Mouse (Mus musculus) midbrain, embryonic 15.5 days (tissue): ENCODE measurements around the gene Slc4a3. TPM values are rescaled to one million over a fixed set of nuclear protein-coding genes. Genes with fewer than 3 reads are reported as not detected.

Experiments used
- ATAC-seq: fragments of 200-750 bp; cut with Nextera tagmentation; replicated peaks from 2 replicates; pipeline ENCODE4 v1.8.0; 2017; ENCODE audit warnings: moderate TSS enrichment
- H3K27ac ChIP-seq: fragments of 300-500 bp; sonication (generic); 2 replicates; pipeline ENCODE4 v1.5.1; 2015; ENCODE audit warnings: mild to moderate bottlenecking, inconsistent platforms
- H3K27me3 ChIP-seq: fragments of 300-500 bp; sonication (generic); replicated peaks from 2 replicates; pipeline ENCODE4 v1.6.1; 2015; ENCODE audit warnings: inconsistent platforms
- H3K36me3 ChIP-seq: fragments of 300-500 bp; sonication (generic); replicated peaks from 2 replicates; pipeline ENCODE4 v1.6.1; 2015; ENCODE audit warnings: inconsistent platforms
- H3K4me1 ChIP-seq: fragments of 300-500 bp; sonication (generic); 2 replicates; pipeline ENCODE4 v1.6.1; 2015; ENCODE audit warnings: inconsistent platforms
- H3K4me2 ChIP-seq: fragments of 300-500 bp; sonication (generic); 2 replicates; pipeline ENCODE4 v1.6.1; 2015; ENCODE audit warnings: inconsistent platforms, mild to moderate bottlenecking, moderate library complexity
- H3K4me3 ChIP-seq: fragments of 300-500 bp; sonication (generic); 2 replicates; pipeline ENCODE4 v1.5.1; 2015; ENCODE audit warnings: mild to moderate bottlenecking, inconsistent platforms
- H3K9ac ChIP-seq: fragments of 300-500 bp; sonication (generic); 2 replicates; pipeline ENCODE4 v1.6.1; 2015; ENCODE audit warnings: mild to moderate bottlenecking, inconsistent platforms
- H3K9me3 ChIP-seq: fragments of 300-500 bp; sonication (generic); 2 replicates; pipeline ENCODE4 v1.6.1; 2016; ENCODE audit warnings: inconsistent platforms
- WGBS: fragments of 180-500 bp; shearing (Covaris S2); methylation state at CpG from one replicate; pipeline ENCODE4 v1.1.7; 2015; ENCODE audit warnings: mixed read lengths; 5-methylcytosine and 5-hydroxymethylcytosine counted together
- polyA plus RNA-seq: library from polyadenylated mRNA; unstranded; fragments of >200 nt; fragmentation: Nextera tagmentation; extraction: Ambion mirVana; gene quantifications from 2 replicates; pipeline ENCODE4 v1.2.1, GENCODE M21; 2015

Slc4a3 gene
- polyA plus RNA-seq, 1 experiment from 2014 or later = 79.6 TPM

GRCm38 (mm10) chr1:75570403-75570802 lies 24.3 kb downstream of the Slc4a3 start:
- no peaks in the 10 kb centered on the region for H3K27me3 ChIP-seq
- H3K4me1 ChIP-seq = no peaks in the 10 kb centered on the region
- no peak overlapping the region for H3K4me2 ChIP-seq
- no peak for ATAC-seq
- H3K9me3 ChIP-seq = no peaks in the 10 kb centered on the region
- H3K27ac ChIP-seq = no peak overlapping the region
- no peak overlapping the region for H3K4me3 ChIP-seq
- H3K36me3 ChIP-seq = no peaks in the 10 kb centered on the region
- no peak overlapping the region for H3K9ac ChIP-seq
- WGBS = 59% methylated on average over 6 of the region's 6 CpGs

DNA sequence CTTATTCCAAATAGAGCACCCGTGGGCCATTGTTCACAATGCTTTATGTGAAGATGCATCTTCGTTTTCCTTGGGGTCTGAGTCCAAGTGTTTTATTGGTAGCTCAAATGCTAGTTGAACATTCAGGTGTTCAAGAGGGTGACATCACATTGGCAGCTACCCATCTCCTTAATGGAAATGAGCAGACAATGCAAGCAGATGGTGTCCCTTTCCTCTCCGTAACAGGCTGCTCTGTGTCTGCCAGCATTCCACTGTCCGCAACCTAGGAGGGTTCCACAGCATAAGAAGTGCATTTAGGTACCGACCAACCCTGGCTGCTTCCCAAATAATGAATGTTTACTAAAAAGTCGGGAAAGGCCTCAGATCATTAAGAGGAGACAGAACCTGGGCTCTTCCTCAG lies 26.7 kb downstream of the Slc4a3 start:
- Histone ChIP-seq H3K9ac (no peak overlapping the region), H3K4me3 (no peak overlapping the region), H3K9me3 (no peaks in the 10 kb centered on the region), H3K27me3 (no peaks in the 10 kb centered on the region), H3K36me3 (no peaks in the 10 kb centered on the region), H3K4me2 (no peak overlapping the region), H3K27ac (no peak overlapping the region), H3K4me1 (no peaks in the 10 kb centered on the region)
- 81% methylated on average over 6 of the region's 6 CpGs for WGBS
- ATAC-seq = no peak

GRCm38 (mm10) chr1:75573715-75574114 lies 27.6 kb downstream of the Slc4a3 start:
- Histone ChIP-seq H3K9ac (no peak overlapping the region), H3K27ac (no peak overlapping the region), H3K4me2 (no peak overlapping the region), H3K4me3 (no peak overlapping the region), H3K4me1 (no peaks in the 10 kb centered on the region), H3K36me3 (no peaks in the 10 kb centered on the region), H3K27me3 (no peaks in the 10 kb centered on the region), H3K9me3 (no peaks in the 10 kb centered on the region)
- WGBS = 73% methylated on average over 7 of the region's 7 CpGs
- no peak for ATAC-seq

GRCm38 (mm10) chr1:75574476-75575310 lies 28.6 kb downstream of the Slc4a3 start:
- Histone ChIP-seq H3K9ac (no peak overlapping the region), H3K27me3 (no peaks in the 10 kb centered on the region), H3K4me1 (no peaks in the 10 kb centered on the region), H3K9me3 (no peaks in the 10 kb centered on the region), H3K36me3 (no peaks in the 10 kb centered on the region), H3K27ac (no peak overlapping the region), H3K4me3 (no peak overlapping the region), H3K4me2 (no peak overlapping the region)
- 74% methylated on average over 17 of the region's 17 CpGs for WGBS
- no peak for ATAC-seq

DNA sequence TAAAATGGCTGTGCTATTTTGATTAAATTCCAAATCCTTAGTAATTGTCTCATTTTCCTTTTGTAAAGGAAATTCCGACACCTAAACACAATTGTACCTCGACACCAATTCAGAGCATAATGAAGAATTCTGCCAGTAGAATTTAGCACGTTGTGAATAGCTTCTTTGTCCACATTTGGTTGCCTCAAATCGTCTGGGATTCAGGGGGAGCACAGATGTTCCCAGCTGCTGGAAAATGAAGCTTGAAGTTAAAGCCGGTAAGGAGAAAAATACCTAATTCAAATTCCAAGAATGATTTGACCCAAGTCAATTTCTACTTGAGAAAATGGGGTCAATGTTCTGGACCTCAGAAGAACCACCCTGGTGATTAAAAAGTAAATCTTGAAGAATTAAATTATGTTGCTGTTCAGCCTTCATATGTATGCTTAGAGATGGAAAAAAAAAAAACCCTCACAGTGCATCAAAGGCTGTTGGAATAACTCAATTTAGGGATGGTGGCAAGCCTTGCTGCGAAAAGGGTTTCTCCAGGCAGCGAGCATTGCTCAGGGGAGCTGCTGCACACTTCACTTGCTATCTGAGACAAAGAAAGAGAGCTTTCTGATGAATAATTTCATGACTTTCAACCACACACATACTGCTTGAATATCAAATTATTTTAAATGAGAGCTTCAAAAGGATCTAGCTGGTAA lies 36.0 kb downstream of the Slc4a3 start:
- WGBS = 11% methylated on average over 7 of the region's 7 CpGs
- Histone ChIP-seq H3K36me3 (no peaks in the 10 kb centered on the region), H3K27ac (peak overlapping the region; percentile 87), H3K4me2 (no peak overlapping the region), H3K4me3 (no peak overlapping the region), H3K4me1 (peaks cover 10% of the 10 kb centered on the region; the same call in 1 of the 2 replicates), H3K27me3 (no peaks in the 10 kb centered on the region), H3K9me3 (no peaks in the 10 kb centered on the region), H3K9ac (no peak overlapping the region)
- peak; percentile 69 for ATAC-seq

DNA sequence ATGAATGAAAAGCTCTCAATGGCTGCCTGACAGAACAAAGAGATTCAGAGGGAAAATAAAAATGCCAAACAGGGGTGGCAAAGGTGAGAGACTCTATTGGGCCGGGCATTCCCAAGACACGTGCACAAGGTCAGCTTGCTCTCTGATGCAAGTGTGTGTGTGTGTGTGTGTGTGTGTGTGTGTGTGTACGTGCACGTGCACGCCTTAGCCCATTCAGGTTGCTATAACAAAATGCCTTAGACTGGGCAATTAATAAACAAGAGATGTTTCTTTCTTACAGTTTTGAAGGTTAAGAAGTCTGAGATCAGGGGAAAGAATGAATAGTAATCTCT lies 36.5 kb downstream of the Slc4a3 start:
- WGBS = 51% methylated on average over 5 of the region's 5 CpGs
- Histone ChIP-seq H3K27ac (peak overlapping the region; percentile 87), H3K9me3 (no peaks in the 10 kb centered on the region), H3K4me1 (peaks cover 10% of the 10 kb centered on the region; the same call in 1 of the 2 replicates), H3K9ac (no peak overlapping the region), H3K36me3 (no peaks in the 10 kb centered on the region), H3K4me2 (no peak overlapping the region), H3K27me3 (no peaks in the 10 kb centered on the region), H3K4me3 (no peak overlapping the region)
- peak; percentile 67 for ATAC-seq

DNA sequence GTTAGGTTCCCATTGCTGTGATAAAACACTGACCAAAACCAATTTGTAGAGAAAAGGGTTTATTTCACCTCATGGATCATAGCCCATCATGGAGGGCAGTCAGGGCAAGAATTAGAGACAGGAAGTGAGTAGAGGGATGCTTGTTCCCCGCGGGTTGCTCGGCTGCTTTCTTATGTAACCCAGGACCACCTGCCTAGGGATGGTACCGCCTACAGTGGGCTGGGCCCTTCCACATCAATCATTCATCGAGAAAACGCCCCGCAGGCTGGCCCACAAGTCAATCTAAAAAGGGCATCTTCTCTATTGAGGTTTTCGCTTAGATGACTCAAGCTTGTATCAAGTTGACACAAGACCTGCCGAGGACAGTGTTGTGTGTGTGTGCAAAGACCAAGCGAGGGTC lies 37.0 kb downstream of the Slc4a3 start:
- Histone ChIP-seq H3K27ac (peak overlapping the region; percentile 87), H3K4me1 (peaks cover 10% of the 10 kb centered on the region; the same call in 1 of the 2 replicates), H3K4me3 (no peak overlapping the region), H3K9ac (no peak overlapping the region), H3K27me3 (no peaks in the 10 kb centered on the region), H3K4me2 (no peak overlapping the region), H3K9me3 (no peaks in the 10 kb centered on the region), H3K36me3 (no peaks in the 10 kb centered on the region)
- WGBS = 79% methylated on average over 10 of the region's 10 CpGs
- ATAC-seq = no peak

- Histone ChIP-seq H3K27me3 (no peaks in the 10 kb centered on the region), H3K9ac (no peak overlapping the region), H3K9me3 (no peaks in the 10 kb centered on the region), H3K4me2 (no peak overlapping the region), H3K36me3 (no peaks in the 10 kb centered on the region), H3K4me1 (0 out of 2 replicates have a peak, but pooled peaks cover 6% of the 10 kb centered on the region), H3K4me3 (no peak overlapping the region), H3K27ac (no peak overlapping the region)
- WGBS = 95% methylated on average over 3 of the region's 3 CpGs
- no peak for ATAC-seq
Observed at GRCm38 (mm10) chr1:75586791-75587190, 40.7 kb downstream of the Slc4a3 start.

DNA sequence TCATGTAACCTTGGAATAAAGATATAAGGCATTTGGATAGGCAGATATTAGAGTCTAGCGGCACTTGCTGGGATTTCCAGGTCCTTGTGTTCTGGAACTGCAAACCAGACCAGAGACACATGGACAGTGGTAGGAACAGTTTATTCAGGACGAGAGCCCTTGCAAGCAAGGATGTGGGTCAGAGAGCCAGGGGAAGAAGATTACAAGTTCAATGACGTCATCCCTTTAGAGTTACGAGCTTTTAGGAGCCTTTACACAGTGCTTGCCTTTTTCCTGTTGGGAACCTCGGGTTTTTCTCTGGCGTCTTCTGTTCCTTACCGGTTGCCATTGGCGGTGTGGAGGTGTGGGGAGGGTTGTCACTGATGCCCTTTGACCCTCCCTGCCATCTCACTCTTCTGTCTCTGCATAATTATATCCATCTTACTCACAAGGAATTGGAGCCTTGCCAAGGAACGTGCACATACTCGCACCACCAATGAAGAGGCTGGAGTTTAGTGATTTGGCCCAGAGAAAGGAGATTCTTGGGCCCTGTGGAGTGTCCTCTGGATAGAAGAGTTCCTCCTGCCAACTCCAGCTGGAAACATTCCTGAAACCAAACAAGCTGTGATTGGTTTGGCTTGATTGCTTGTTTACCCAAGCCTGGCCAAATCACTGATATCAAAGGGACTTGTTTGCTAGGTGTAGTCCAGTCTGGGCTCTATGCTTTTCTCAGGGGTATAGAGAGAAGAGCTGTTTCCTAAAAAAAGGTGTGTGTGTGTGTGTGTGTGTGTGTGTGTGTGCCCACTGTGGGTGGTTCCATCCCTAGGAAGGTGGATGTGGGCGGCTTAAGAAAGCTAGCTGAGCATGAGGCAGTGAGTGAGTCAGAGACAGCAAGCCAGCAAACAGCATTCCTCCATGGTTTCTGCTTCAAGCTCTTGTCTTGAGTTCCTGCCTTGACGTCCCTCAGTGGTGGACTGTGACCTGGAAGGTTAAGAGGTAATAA lies 42.0 kb downstream of the Slc4a3 start:
- Histone ChIP-seq H3K4me3 (no peak overlapping the region), H3K27ac (no peak overlapping the region), H3K9ac (no peak overlapping the region), H3K27me3 (no peaks in the 10 kb centered on the region), H3K4me2 (no peak overlapping the region), H3K4me1 (no peaks in the 10 kb centered on the region), H3K36me3 (no peaks in the 10 kb centered on the region), H3K9me3 (no peaks in the 10 kb centered on the region)
- ATAC-seq = no peak
- WGBS = 67% methylated on average over 12 of the region's 12 CpGs

DNA sequence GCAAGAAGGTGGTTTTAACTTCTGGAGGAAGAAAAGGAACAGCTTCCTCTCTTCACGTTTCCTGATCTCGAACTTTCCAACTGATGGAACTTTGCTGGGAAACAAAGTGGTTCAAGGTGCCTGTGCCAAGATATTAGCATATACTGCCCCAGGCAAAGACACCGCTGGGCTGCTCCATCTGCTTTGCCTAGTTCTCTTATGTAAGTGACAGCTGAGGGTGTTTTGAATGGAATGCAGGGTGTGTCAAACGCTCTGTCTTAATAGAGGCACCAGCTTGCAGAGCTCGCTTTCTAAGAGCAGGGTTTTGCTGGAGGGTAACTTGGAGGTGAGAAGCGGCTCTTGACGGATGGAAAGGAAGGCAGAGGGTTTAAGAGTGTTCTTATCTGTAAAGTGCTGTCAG lies 42.8 kb downstream of the Slc4a3 start:
- 33% methylated on average over 7 of the region's 7 CpGs for WGBS
- Histone ChIP-seq H3K4me1 (no peaks in the 10 kb centered on the region), H3K27me3 (no peaks in the 10 kb centered on the region), H3K4me2 (no peak overlapping the region), H3K9me3 (no peaks in the 10 kb centered on the region), H3K9ac (no peak overlapping the region), H3K4me3 (no peak overlapping the region), H3K36me3 (no peaks in the 10 kb centered on the region), H3K27ac (no peak overlapping the region)
- no peak; the same call in 1 of the 2 replicates for ATAC-seq

GRCm38 (mm10) chr1:75589983-75590382 lies 43.9 kb downstream of the Slc4a3 start:
- Histone ChIP-seq H3K9me3 (no peaks in the 10 kb centered on the region), H3K9ac (no peak overlapping the region), H3K36me3 (no peaks in the 10 kb centered on the region), H3K4me2 (no peak overlapping the region), H3K4me1 (peaks cover 5% of the 10 kb centered on the region; the same call in 1 of the 2 replicates), H3K27me3 (no peaks in the 10 kb centered on the region), H3K27ac (no peak overlapping the region), H3K4me3 (no peak overlapping the region)
- 83% methylated on average over 2 of the region's 2 CpGs for WGBS
- ATAC-seq = no peak

DNA sequence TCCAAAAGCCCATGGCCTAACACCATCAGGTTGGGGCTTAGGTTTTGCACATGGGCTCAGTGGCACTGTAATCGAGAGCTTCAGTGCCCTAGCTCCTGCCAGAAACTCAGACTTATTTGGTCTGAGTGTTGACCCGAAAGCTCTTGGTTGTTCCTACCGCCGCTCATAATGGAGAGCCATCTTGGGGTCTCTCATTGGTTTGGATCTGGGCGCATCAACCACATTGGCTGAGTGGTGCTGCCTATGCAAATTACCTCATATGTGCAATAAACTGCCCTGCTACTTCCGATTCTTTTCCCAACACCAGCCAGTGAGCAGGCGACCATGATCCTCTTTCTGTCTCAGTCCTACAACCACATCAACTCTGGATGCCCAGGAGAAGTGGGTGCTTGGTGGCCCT lies 47.9 kb downstream of the Slc4a3 start:
- Histone ChIP-seq H3K36me3 (no peaks in the 10 kb centered on the region), H3K27ac (0 out of 2 replicates have a peak overlapping the region, but pooled peaks have one; percentile 17), H3K9ac (no peak overlapping the region), H3K9me3 (no peaks in the 10 kb centered on the region), H3K4me2 (no peak overlapping the region), H3K4me3 (no peak overlapping the region), H3K4me1 (peaks cover 5% of the 10 kb centered on the region; the same call in 1 of the 2 replicates), H3K27me3 (peaks cover 7% of the 10 kb centered on the region)
- 91% methylated on average over 7 of the region's 7 CpGs for WGBS
- ATAC-seq = no peak
